Mouse (Mus musculus) neural tube, embryonic 13.5 days (tissue): ENCODE measurements at regions not wholly inside any gene's neighbourhood (a gene's known extent, or its start where the extent isn't known, plus 50 kb on each side); places are given as distances from the start of the nearest gene placed in this dataset.

Experiments
- ATAC-seq: fragments of 200-750 bp; cut with Nextera tagmentation; 2 replicates; pipeline ENCODE4 v1.8.0; 2017; ENCODE audit warnings: low read depth, mild to moderate bottlenecking, moderate TSS enrichment, moderate library complexity
- H3K27ac ChIP-seq: fragments of 300-500 bp; sonication (generic); replicated peaks from 2 replicates; pipeline ENCODE4 v1.5.1; 2015; ENCODE audit warnings: moderate library complexity, mild to moderate bottlenecking, inconsistent platforms
- H3K27me3 ChIP-seq: fragments of 300-500 bp; sonication (generic); 2 replicates; pipeline ENCODE4 v1.6.1; 2015; ENCODE audit warnings: mild to moderate bottlenecking, inconsistent platforms
- H3K36me3 ChIP-seq: fragments of 300-500 bp; sonication (generic); 2 replicates; pipeline ENCODE4 v1.6.1; 2015; ENCODE audit warnings: mild to moderate bottlenecking, inconsistent platforms
- H3K4me1 ChIP-seq: fragments of 300-500 bp; sonication (generic); replicated peaks from 2 replicates; pipeline ENCODE4 v1.6.1; 2015; ENCODE audit warnings: inconsistent platforms
- H3K4me2 ChIP-seq: fragments of 300-500 bp; sonication (generic); 2 replicates; pipeline ENCODE4 v1.6.1; 2015; ENCODE audit warnings: inconsistent platforms, mild to moderate bottlenecking, moderate library complexity
- H3K4me3 ChIP-seq: fragments of 300-500 bp; sonication (generic); 2 replicates; pipeline ENCODE4 v1.5.1; 2015; ENCODE audit warnings: mild to moderate bottlenecking, inconsistent platforms
- H3K9ac ChIP-seq: fragments of 300-500 bp; sonication (generic); 2 replicates; pipeline ENCODE4 v1.6.1; 2015; ENCODE audit warnings: moderate library complexity, mild to moderate bottlenecking, inconsistent platforms
- H3K9me3 ChIP-seq: fragments of 300-500 bp; sonication (generic); 2 replicates; pipeline ENCODE4 v1.6.1; 2016; ENCODE audit warnings: inconsistent platforms
- WGBS: fragments of 180-500 bp; shearing (Covaris S2); methylation state at CpG from one replicate; pipeline ENCODE4 v1.1.7; 2015; 5-methylcytosine and 5-hydroxymethylcytosine counted together

GRCm38 (mm10) chr4:105332081-105332480, 174.9 kb downstream of the Plpp3 start:
- 0 out of 2 replicates have a peak, but pooled peaks cover 3% of the 10 kb centered on the region for H3K4me1 ChIP-seq
- no peak overlapping the region for H3K9ac ChIP-seq
- no peaks in the 10 kb centered on the region for H3K9me3 ChIP-seq
- no peak overlapping the region for H3K4me2 ChIP-seq
- H3K36me3 ChIP-seq = no peaks in the 10 kb centered on the region
- H3K27me3 ChIP-seq = no peaks in the 10 kb centered on the region
- H3K27ac ChIP-seq = no peak overlapping the region
- no peak overlapping the region for H3K4me3 ChIP-seq
- ATAC-seq = no peak
- WGBS = 85% methylated on average over 10 of the region's 10 CpGs

DNA sequence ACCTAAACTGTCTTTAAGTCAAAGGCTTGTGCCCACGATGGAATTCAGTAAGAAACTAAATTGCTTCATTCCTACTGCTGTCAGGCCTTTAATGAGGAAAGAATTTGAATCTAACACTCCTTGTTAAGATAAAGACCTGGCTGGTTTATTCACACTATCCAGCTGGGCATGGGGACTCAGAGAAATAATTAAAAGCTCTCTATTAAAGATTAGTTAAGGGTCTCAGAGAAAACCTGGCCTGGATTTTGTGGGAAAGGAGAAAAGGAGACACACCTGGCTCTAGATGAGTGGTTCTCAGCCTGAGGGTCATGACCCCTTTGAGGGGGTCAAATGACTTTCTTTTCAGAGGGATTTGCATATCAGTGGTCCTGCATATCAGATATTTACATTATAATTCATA, 178.7 kb downstream of the Plpp3 start:
- ATAC-seq = no peak
- H3K27ac ChIP-seq = no peak overlapping the region
- H3K4me2 ChIP-seq = no peak overlapping the region
- H3K4me3 ChIP-seq = no peak overlapping the region
- no peaks in the 10 kb centered on the region for H3K27me3 ChIP-seq
- no peak overlapping the region for H3K9ac ChIP-seq
- H3K9me3 ChIP-seq = no peaks in the 10 kb centered on the region
- WGBS = 44% methylated on average over 1 of the region's 1 CpGs
- H3K36me3 ChIP-seq = no peaks in the 10 kb centered on the region
- H3K4me1 ChIP-seq = 0 out of 2 replicates have a peak, but pooled peaks cover 3% of the 10 kb centered on the region

DNA sequence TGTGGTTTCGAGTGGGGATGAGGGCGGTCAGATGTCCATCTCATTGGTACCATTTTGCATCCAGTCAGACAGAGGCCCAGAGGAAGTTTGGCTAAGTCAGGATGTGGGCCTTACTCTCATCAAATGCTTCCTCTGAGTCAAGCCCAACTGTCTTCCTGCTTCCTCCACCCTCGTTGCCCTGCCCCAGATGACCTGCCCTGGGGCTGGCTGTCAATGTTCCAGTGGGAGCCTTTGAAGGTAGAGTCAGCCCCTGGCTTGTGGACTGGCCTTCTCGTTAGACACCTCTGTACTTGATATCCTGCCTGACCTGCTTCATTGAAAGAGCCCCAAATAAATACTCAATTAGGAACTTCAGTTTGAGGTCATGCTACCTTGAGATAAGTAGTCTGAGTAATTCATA, 179.4 kb downstream of the Plpp3 start:
- Histone ChIP-seq H3K27me3 (no peaks in the 10 kb centered on the region), H3K4me2 (no peak overlapping the region), H3K36me3 (no peaks in the 10 kb centered on the region), H3K27ac (no peak overlapping the region), H3K9ac (no peak overlapping the region), H3K9me3 (no peaks in the 10 kb centered on the region), H3K4me3 (no peak overlapping the region), H3K4me1 (0 out of 2 replicates have a peak, but pooled peaks cover 3% of the 10 kb centered on the region)
- ATAC-seq = no peak
- 71% methylated on average over 4 of the region's 4 CpGs for WGBS

DNA sequence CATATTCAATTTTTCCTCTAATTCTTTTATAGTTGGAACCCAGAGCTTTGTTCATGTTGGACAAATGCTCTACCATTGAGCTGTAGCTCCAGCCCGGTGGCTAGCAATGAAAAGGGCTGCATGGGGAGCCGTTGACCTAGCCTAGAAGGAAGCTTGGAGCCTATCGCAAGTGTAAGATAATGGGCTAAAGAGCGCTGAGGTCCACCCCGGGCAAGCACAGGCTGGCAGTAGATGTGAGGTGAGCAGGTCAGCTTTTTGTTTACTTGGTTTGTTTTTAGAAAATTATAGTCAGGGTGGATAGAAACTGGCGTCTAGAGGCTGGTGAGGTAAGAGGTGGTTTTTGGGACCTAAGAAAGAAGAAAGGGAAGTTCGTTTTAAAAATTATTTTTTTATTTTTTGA, 181.0 kb downstream of the Plpp3 start:
- no peak overlapping the region for H3K27ac ChIP-seq
- 83% methylated on average over 7 of the region's 7 CpGs for WGBS
- H3K9ac ChIP-seq = no peak overlapping the region
- no peaks in the 10 kb centered on the region for H3K27me3 ChIP-seq
- no peak for ATAC-seq
- no peaks in the 10 kb centered on the region for H3K9me3 ChIP-seq
- H3K4me2 ChIP-seq = no peak overlapping the region
- H3K4me3 ChIP-seq = no peak overlapping the region
- H3K4me1 ChIP-seq = 0 out of 2 replicates have a peak, but pooled peaks cover 3% of the 10 kb centered on the region
- no peaks in the 10 kb centered on the region for H3K36me3 ChIP-seq

- no peak for ATAC-seq
- Histone ChIP-seq H3K9me3 (no peaks in the 10 kb centered on the region), H3K9ac (no peak overlapping the region), H3K4me1 (0 out of 2 replicates have a peak, but pooled peaks cover 3% of the 10 kb centered on the region), H3K36me3 (no peaks in the 10 kb centered on the region), H3K4me3 (no peak overlapping the region), H3K27me3 (no peaks in the 10 kb centered on the region), H3K27ac (no peak overlapping the region), H3K4me2 (no peak overlapping the region)
- WGBS = 79% methylated on average over 7 of the region's 7 CpGs
Measured at GRCm38 (mm10) chr4:105338861-105339260, 181.7 kb downstream of the Plpp3 start.

DNA sequence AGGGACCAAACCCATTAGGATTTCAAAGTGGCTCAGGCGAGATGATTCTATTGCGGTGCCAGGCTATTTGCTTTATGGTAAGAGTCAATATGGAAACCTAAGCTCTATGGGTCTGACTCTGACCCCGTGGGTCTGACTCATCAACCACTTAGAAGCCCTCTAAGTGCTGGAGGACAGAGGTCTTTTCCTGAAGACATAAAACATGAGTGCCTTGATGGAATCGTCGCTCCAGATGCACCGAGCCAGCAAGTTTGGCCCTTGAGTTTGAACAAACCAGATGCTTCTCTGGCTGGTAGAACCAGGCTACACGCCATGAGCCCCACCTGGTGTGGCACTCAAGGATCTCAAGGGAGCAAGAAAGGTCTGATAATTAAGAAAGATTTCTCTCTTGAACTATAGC, 184.1 kb downstream of the Plpp3 start:
- H3K9ac ChIP-seq = no peak overlapping the region

GRCm38 (mm10) chr4:105346846-105347245, 189.7 kb downstream of the Plpp3 start:
- H3K36me3 ChIP-seq = no peaks in the 10 kb centered on the region
- H3K4me2 ChIP-seq = no peak overlapping the region
- H3K4me1 ChIP-seq = peaks cover 9% of the 10 kb centered on the region
- no peak overlapping the region for H3K4me3 ChIP-seq
- H3K9ac ChIP-seq = no peak overlapping the region
- H3K27me3 ChIP-seq = no peaks in the 10 kb centered on the region
- no peaks in the 10 kb centered on the region for H3K9me3 ChIP-seq
- no peak for ATAC-seq
- 93% methylated on average over 8 of the region's 8 CpGs for WGBS
- H3K27ac ChIP-seq = no peak overlapping the region

More for the DNA sequence above, 184.1 kb downstream of the Plpp3 start:
- no peaks in the 10 kb centered on the region for H3K9me3 ChIP-seq
- H3K4me2 ChIP-seq = no peak overlapping the region
- no peak overlapping the region for H3K27ac ChIP-seq
- no peaks in the 10 kb centered on the region for H3K4me1 ChIP-seq
- no peak for ATAC-seq
- H3K27me3 ChIP-seq = no peaks in the 10 kb centered on the region
- WGBS = 75% methylated on average over 7 of the region's 7 CpGs
- H3K36me3 ChIP-seq = no peaks in the 10 kb centered on the region
- no peak overlapping the region for H3K4me3 ChIP-seq

DNA sequence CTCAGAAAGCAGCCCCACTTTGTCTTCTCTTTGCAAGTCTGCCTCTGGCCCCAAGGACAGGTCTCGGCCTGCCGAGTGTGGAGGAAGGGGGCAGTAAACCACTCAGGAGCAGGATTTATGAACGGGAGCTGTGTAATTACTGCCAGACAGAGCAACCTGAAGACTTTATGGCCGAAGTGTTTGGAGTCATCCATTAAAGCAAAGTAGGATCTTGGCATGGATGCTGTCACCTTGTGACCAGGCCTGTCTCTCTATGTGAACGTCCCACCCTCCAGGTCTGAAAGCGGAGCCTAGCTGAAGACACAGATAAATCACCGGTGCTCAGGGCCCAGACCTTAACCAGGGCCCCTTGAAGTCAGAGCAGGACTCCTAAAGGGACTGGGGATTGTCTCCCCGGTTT, 190.8 kb downstream of the Plpp3 start:
- Histone ChIP-seq H3K4me1 (peaks cover 16% of the 10 kb centered on the region), H3K36me3 (no peaks in the 10 kb centered on the region), H3K9ac (no peak overlapping the region), H3K27me3 (no peaks in the 10 kb centered on the region), H3K9me3 (no peaks in the 10 kb centered on the region), H3K4me3 (no peak overlapping the region), H3K27ac (no peak overlapping the region), H3K4me2 (no peak overlapping the region)
- ATAC-seq = no peak
- 18% methylated on average over 8 of the region's 8 CpGs for WGBS

GRCm38 (mm10) chr4:105349316-105350207, 192.4 kb downstream of the Plpp3 start:
- WGBS = 90% methylated on average over 8 of the region's 8 CpGs
- H3K27me3 ChIP-seq = no peaks in the 10 kb centered on the region
- ATAC-seq = no peak
- H3K4me1 ChIP-seq = peaks cover 16% of the 10 kb centered on the region
- H3K4me2 ChIP-seq = no peak overlapping the region
- H3K36me3 ChIP-seq = no peaks in the 10 kb centered on the region
- no peak overlapping the region for H3K4me3 ChIP-seq
- H3K9ac ChIP-seq = no peak overlapping the region
- H3K9me3 ChIP-seq = no peaks in the 10 kb centered on the region
- H3K27ac ChIP-seq = no peak overlapping the region

- WGBS = 53% methylated on average over 7 of the region's 7 CpGs
- Histone ChIP-seq H3K4me2 (no peak overlapping the region), H3K9me3 (no peaks in the 10 kb centered on the region), H3K27ac (peak overlapping the region; percentile 59; the same call in 1 of the 2 replicates), H3K36me3 (no peaks in the 10 kb centered on the region), H3K27me3 (no peaks in the 10 kb centered on the region), H3K9ac (no peak overlapping the region), H3K4me3 (no peak overlapping the region), H3K4me1 (peaks cover 23% of the 10 kb centered on the region)
- peak; percentile 45; the same call in 1 of the 2 replicates for ATAC-seq
Measured at GRCm38 (mm10) chr4:105352342-105352741, 195.2 kb downstream of the Plpp3 start.

DNA sequence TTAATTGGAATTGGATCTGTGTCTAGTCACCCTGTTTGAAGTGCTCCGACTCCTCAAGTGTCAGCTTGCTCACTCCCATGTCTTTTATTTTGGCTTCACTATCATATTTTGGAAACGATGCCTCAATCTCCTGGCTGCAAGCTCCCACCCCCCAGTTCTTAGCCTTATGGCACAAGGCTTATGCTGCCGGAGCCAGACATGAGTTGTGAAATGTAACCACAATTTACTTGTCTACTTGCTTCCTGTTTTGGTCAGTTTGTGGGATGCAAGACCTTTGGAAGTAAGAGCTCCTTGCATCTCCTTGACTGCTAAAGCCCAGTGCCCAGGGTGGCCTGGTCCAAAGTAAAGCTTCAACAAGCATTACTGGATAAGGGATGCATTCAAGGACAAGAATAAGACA, 195.8 kb downstream of the Plpp3 start:
- 97% methylated on average over 3 of the region's 3 CpGs for WGBS
- Histone ChIP-seq H3K9me3 (no peaks in the 10 kb centered on the region), H3K27me3 (no peaks in the 10 kb centered on the region), H3K27ac (no peak overlapping the region), H3K36me3 (no peaks in the 10 kb centered on the region), H3K9ac (no peak overlapping the region), H3K4me3 (no peak overlapping the region), H3K4me2 (no peak overlapping the region), H3K4me1 (peaks cover 19% of the 10 kb centered on the region)
- ATAC-seq = no peak

DNA sequence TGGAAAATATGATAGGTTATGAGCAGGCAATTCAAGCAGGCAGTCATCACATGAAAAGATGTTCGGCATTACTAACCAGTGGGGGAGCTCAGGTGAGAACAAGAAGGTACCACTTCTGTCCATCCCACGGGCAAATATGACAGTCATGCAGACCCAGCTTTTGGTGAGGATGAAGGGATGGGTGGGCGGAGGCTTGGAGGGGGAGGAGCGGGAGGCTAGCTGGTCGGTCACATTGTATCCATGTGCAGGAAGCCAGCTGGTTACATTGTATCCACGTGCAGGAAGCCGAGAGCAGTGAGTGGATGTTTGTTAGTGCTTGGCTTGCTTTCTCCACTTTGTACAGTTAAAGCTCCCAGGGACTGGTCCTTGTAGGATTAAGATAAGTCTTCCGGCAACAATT, 196.9 kb downstream of the Plpp3 start:
- WGBS = 68% methylated on average over 8 of the region's 8 CpGs
- H3K9ac ChIP-seq = no peak overlapping the region
- H3K4me2 ChIP-seq = no peak overlapping the region
- H3K36me3 ChIP-seq = no peaks in the 10 kb centered on the region
- no peak for ATAC-seq
- no peak overlapping the region for H3K27ac ChIP-seq
- H3K27me3 ChIP-seq = no peaks in the 10 kb centered on the region
- H3K4me1 ChIP-seq = peaks cover 17% of the 10 kb centered on the region
- no peaks in the 10 kb centered on the region for H3K9me3 ChIP-seq
- H3K4me3 ChIP-seq = no peak overlapping the region

DNA sequence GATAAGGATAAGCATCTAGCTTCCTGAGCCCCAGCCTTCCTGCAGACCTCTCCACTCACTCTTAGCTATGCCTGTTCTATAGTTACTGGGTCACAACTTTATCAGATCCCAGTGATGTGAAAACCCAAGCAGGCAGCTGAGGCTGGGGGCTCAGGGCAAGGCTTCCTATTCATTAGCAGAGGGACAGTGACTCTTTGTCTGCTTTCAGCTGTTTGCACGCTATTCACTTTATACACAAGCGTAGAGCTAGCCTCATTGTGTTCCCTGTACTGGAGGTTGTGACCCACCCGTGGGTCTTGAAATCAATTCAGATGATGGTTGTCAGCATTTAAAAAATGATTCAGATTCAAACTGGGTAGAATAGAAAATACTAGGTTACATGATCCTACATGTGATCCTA, 199.5 kb downstream of the Plpp3 start:
- Histone ChIP-seq H3K27me3 (no peaks in the 10 kb centered on the region), H3K36me3 (no peaks in the 10 kb centered on the region), H3K9ac (no peak overlapping the region), H3K27ac (0 out of 2 replicates have a peak overlapping the region, but pooled peaks have one; percentile 18), H3K4me2 (no peak overlapping the region), H3K9me3 (no peaks in the 10 kb centered on the region), H3K4me3 (no peak overlapping the region), H3K4me1 (peaks cover 17% of the 10 kb centered on the region)
- 14% methylated on average over 3 of the region's 3 CpGs for WGBS
- ATAC-seq = no peak
